Mouse (Mus musculus) liver, adult 2 months (tissue): ENCODE measurements around the gene Tnpo2. TPM values are rescaled to one million over a fixed set of nuclear protein-coding genes. Genes with fewer than 3 reads are reported as not detected.

Source experiments
- DNase-seq: peaks from one replicate; pipeline ENCODE4 v3.0.0-alpha.2; 2011; ENCODE audit warnings: low read depth, low spot score; ENCODE audit errors: extremely low read depth
- H3K27ac ChIP-seq: fragments of 200-500 bp; replicated peaks from 2 replicates; pipeline ENCODE4 v1.5.1; 2012; ENCODE audit warnings: low read depth, mild to moderate bottlenecking, control low read depth, inconsistent platforms, low read length; ENCODE audit not compliant: insufficient read depth
- H3K27me3 ChIP-seq: fragments of 200-500 bp; 2 replicates; pipeline ENCODE4 v1.6.1; 2012; ENCODE audit warnings: mild to moderate bottlenecking, moderate library complexity, low read length, inconsistent platforms; ENCODE audit not compliant: control insufficient read depth, insufficient read depth
- H3K36me3 ChIP-seq: fragments of 200-500 bp; 2 replicates; pipeline ENCODE4 v1.6.1; 2012; ENCODE audit warnings: low read length, inconsistent platforms; ENCODE audit not compliant: control insufficient read depth, insufficient read depth
- H3K4me1 ChIP-seq: fragments of 200-500 bp; 2 replicates; pipeline ENCODE4 v1.6.1; 2011; ENCODE audit warnings: low read length; ENCODE audit not compliant: control insufficient read depth, insufficient read depth
- H3K4me3 ChIP-seq: fragments of 200-500 bp; 2 replicates; pipeline ENCODE4 v1.5.1; 2011; ENCODE audit warnings: low read depth, mild to moderate bottlenecking, control low read depth, low read length, moderate library complexity; ENCODE audit not compliant: insufficient read depth
- H3K79me2 ChIP-seq: fragments of 200-500 bp; 2 replicates; pipeline ENCODE4 v1.6.1; 2012; ENCODE audit warnings: inconsistent platforms, mild to moderate bottlenecking, low read length, moderate library complexity; ENCODE audit not compliant: control insufficient read depth, insufficient read depth
- H3K9ac ChIP-seq: fragments of 200-500 bp; 2 replicates; pipeline ENCODE4 v1.6.1; 2012; ENCODE audit warnings: low read depth, mild to moderate bottlenecking, control low read depth, inconsistent platforms, low read length
- CTCF ChIP-seq: fragments of 200-500 bp; IDR thresholded peaks from 2 replicates; pipeline ENCODE4 v1.5.1; 2011; ENCODE audit warnings: low read depth, low read length, control low read depth
- POLR2A ChIP-seq: fragments of 200-500 bp; IDR thresholded peaks from 2 replicates; pipeline ENCODE4 v1.6.1; 2011; ENCODE audit warnings: low read length, control low read depth; ENCODE audit not compliant: insufficient read depth; ENCODE audit errors: extremely low read depth
- WGBS: fragments of 180-500 bp; shearing (Covaris S2); methylation state at CpG from one replicate; pipeline ENCODE4 v1.1.7; 2018; 5-methylcytosine and 5-hydroxymethylcytosine counted together
- polyA plus RNA-seq: library from polyadenylated mRNA; depleted of rRNA; stranded (reverse); fragments of >200 nt; gene quantifications from 2 replicates; pipeline ENCODE4 v1.2.3, GENCODE M21; 2012
- total RNA-seq: library from RNA; depleted of rRNA; stranded (reverse); fragments of >200 nt; gene quantifications from 2 replicates; pipeline ENCODE4 v1.2.3, GENCODE M21; 2014

The Tnpo2 gene
- total and polyA plus RNA-seq, 2 experiments: 15.4 to 33.1 TPM

DNA sequence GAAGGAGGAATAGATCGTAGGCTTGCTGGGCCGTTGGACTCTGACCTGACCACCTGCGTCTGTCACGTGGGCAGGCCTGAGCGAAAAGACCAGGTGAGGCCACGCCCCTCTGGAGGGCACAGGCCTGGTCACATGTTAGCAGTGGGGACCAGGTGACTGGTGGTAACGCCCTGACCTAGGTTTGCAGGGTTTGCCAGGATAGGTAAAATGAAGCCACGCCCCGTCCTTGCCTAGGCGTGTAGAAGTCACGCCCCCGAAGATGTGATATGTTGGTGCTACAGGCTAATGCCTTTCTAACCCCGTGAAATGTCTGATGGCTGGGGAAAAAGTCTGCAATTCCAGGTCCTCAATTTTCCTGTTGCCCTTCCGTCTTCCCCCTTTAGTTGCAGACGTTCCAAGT lies 45.9 kb upstream of the Tnpo2 start:
- Histone ChIP-seq H3K36me3 (peaks cover 1% of the 10 kb centered on the region; the same call in 1 of the 2 replicates), H3K79me2 (no peaks in the 10 kb centered on the region), H3K9ac (peak overlapping the region; percentile 85), H3K4me1 (peaks cover 11% of the 10 kb centered on the region; the same call in 1 of the 2 replicates), H3K27ac (peak overlapping the region; percentile 75), H3K4me3 (peak overlapping the region; percentile 73), H3K27me3 (no peaks in the 10 kb centered on the region)
- TF ChIP-seq POLR2A: no peak
- no peak for TF ChIP-seq CTCF
- DNase-seq: peak; percentile 77
- WGBS: 6% methylated on average over 15 of the region's 15 CpGs

DNA sequence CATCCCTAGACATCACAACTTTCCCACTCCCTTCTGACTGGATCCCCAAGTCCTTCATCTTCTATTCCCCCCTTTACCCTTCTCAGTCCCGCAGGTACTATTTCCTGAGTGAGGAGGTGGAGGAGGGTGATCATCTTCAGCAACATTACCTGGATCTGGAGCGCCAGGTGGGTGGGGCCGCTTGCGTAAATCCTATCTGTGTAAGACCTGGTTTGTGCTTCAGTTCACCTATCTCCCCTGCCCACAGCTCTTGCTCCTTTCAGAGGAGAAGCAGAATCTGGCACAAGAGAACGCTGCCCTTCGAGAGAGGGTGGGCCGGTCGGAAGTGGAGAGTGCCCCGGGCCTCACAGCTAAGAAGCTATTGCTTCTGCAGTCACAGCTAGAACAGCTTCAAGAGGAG lies 42.3 kb upstream of the Tnpo2 start:
- no peak for DNase-seq
- H3K9ac ChIP-seq: no peak overlapping the region

GRCm38 (mm10) chr8:84995680-84996079 lies 41.0 kb upstream of the Tnpo2 start:
- TF ChIP-seq POLR2A: no peak
- TF ChIP-seq CTCF: no peak
- WGBS: 81% methylated on average over 25 of the region's 25 CpGs
- Histone ChIP-seq H3K79me2 (no peaks in the 10 kb centered on the region), H3K27ac (no peak overlapping the region), H3K9ac (no peak overlapping the region), H3K36me3 (peaks cover 3% of the 10 kb centered on the region; the same call in 1 of the 2 replicates), H3K27me3 (no peaks in the 10 kb centered on the region), H3K4me3 (no peak overlapping the region), H3K4me1 (peaks cover 3% of the 10 kb centered on the region; the same call in 1 of the 2 replicates)
- no peak for DNase-seq

More for the DNA sequence above, 42.3 kb upstream of the Tnpo2 start:
- Histone ChIP-seq H3K4me1 (peaks cover 3% of the 10 kb centered on the region; the same call in 1 of the 2 replicates), H3K27ac (no peak overlapping the region), H3K4me3 (no peak overlapping the region), H3K27me3 (no peaks in the 10 kb centered on the region), H3K36me3 (peaks cover 3% of the 10 kb centered on the region; the same call in 1 of the 2 replicates), H3K79me2 (no peaks in the 10 kb centered on the region)
- 94% methylated on average over 9 of the region's 9 CpGs for WGBS
- no peak for TF ChIP-seq CTCF
- TF ChIP-seq POLR2A: no peak

- H3K36me3 ChIP-seq: peaks cover 3% of the 10 kb centered on the region; the same call in 1 of the 2 replicates
- TF ChIP-seq CTCF: no peak
- TF ChIP-seq POLR2A: no peak
- no peak overlapping the region for H3K4me3 ChIP-seq
- whole genome bisulfite sequencing: 92% methylated on average over 5 of the region's 5 CpGs
- no peak overlapping the region for H3K27ac ChIP-seq
- no peaks in the 10 kb centered on the region for H3K27me3 ChIP-seq
- H3K4me1 ChIP-seq: no peaks in the 10 kb centered on the region; the same call in 1 of the 2 replicates
- no peak overlapping the region for H3K9ac ChIP-seq
- DNase-seq: no peak
- H3K79me2 ChIP-seq: no peaks in the 10 kb centered on the region
Observed at GRCm38 (mm10) chr8:84996978-84997377, 39.7 kb upstream of the Tnpo2 start.

- H3K36me3 ChIP-seq: peaks cover 3% of the 10 kb centered on the region; the same call in 1 of the 2 replicates
- no peaks in the 10 kb centered on the region for H3K27me3 ChIP-seq
- WGBS: 29% methylated on average over 19 of the region's 19 CpGs
- H3K4me3 ChIP-seq: no peak overlapping the region
- no peak overlapping the region for H3K9ac ChIP-seq
- no peak overlapping the region for H3K27ac ChIP-seq
- no peak for TF ChIP-seq POLR2A
- peak; percentile 98 for TF ChIP-seq CTCF
- H3K4me1 ChIP-seq: no peaks in the 10 kb centered on the region; the same call in 1 of the 2 replicates
- H3K79me2 ChIP-seq: no peaks in the 10 kb centered on the region
- DNase-seq: peak; percentile 56
Observed at GRCm38 (mm10) chr8:84997649-84998295, 38.9 kb upstream of the Tnpo2 start.

DNA sequence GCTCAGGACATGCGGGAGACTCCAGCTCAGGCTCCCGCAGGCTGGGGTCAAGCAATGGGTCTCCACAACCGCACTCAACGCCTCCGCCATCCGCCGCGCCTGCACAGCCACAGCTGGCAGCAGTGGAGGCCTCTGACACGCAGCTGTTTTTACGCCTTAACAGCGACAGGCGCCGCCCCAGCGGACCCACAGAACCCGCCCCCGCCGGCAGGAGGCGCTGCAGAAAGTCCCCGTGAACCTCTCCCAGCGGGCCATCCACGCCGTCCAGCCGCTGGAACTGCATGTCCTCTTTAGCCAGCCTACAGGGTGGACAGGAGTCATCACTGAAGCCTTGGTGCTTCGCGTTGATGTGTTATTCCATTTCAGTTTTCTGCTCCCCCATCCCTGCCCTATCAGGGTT lies 29.0 kb upstream of the Tnpo2 start:
- Histone ChIP-seq H3K4me1 (no peaks in the 10 kb centered on the region), H3K4me3 (no peak overlapping the region; the same call in 1 of the 2 replicates), H3K27ac (no peak overlapping the region), H3K36me3 (no peaks in the 10 kb centered on the region), H3K27me3 (peaks cover 13% of the 10 kb centered on the region), H3K79me2 (no peaks in the 10 kb centered on the region), H3K9ac (no peak overlapping the region)
- TF ChIP-seq CTCF (peak; percentile 66), POLR2A (no peak)
- WGBS: 35% methylated on average over 25 of the region's 25 CpGs
- no peak for DNase-seq
